Mouse (Mus musculus): ENCODE data around the gene Dhx57. TPM values are rescaled to one million over a fixed set of nuclear protein-coding genes. Genes with fewer than 3 reads are reported as not detected.
"Not testable (repeated sequence)": the region's sequence is repeated elsewhere in the genome, so short reads cannot be mapped to it uniquely, and the experiment has no call there.

The Dhx57 gene
- polyA plus RNA-seq, 1 experiment from 2014 or later: 23.3 TPM

DNA sequence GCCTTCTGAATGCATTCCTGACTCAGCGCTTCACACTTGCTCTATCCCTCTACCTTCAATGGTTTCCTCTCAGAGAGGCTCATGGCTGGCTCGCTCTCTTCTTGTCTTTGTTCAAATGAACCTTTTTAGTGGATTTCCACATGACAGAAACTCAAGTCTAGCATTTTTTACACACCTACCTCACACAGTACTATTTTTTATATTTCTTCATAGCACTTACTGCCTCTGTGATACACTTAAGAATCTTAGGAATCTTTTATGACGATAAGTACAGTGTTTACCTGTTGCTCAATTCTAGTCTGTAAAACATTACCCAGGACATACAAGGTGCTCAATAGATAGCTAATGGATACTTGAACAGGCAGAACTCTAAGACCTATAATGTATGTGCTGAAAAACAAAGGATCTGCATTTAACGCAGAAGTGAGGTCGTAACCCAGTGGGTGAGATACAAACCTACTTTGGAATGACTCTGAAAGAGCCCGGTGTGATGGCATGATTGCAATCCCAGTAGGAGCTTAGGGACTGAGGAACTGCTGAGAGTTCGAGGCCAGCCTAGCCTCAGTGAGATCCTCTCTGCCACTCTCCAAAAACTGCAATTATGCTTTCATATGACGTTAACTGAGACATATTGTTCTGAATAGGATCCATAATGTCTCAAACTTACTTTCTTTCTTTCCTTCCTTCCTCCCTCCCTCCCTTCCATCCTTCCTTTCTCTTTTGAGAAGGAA lies 10.8 kb downstream of the Dhx57 start:
- whole genome bisulfite sequencing: 94% methylated on average over 8 of the region's 8 CpGs
- Histone ChIP-seq H3K4me2 (replicated peaks; ENCODE audit: low read depth, low read length) (no peak overlapping the region), H3K4me1 (replicated peaks; ENCODE audit: control insufficient read depth, insufficient read depth, low read length) (no peaks in the 10 kb centered on the region), H3K9ac (ENCODE audit: low read depth, low read length) (no peak overlapping the region), H3K9me3 (ENCODE audit: control insufficient read depth, low read length) (no peaks in the 10 kb centered on the region), H3K27me3 (ENCODE audit: control insufficient read depth, insufficient read depth, low read length) (no peaks in the 10 kb centered on the region), H3K27ac (ENCODE audit: low read depth, low read length) (no peak overlapping the region), H3K4me3 (ENCODE audit: low read depth, low read length) (no peak overlapping the region), H3K36me3 (ENCODE audit: control insufficient read depth, insufficient read depth, low read length) (0 out of 2 replicates have a peak, but pooled peaks cover 5% of the 10 kb centered on the region)
- no peak for ATAC-seq (ENCODE audit: low FRiP score)
- DNase-seq (ENCODE audit: low spot score): no peak

DNA sequence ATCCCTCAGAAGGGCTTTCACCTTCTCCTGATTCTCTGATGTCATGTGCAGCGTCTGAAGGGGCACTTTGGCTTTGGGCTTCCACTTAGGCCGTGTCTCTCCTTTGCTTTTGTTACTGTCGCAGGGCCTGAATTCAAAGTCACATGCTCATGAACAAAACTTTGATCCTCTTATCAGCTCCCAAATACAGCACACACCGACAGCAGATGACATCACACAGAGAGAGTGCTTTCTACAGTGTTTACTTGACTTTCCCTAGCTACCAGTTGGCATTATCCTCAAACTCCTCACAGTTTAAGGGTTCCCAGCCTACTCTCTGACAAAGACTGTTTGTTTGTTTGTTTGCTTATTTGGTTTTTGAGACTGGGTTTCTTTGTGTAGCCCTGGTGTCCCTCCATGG lies 12.0 kb downstream of the Dhx57 start:
- 93% methylated on average over 4 of the region's 4 CpGs for WGBS

DNA sequence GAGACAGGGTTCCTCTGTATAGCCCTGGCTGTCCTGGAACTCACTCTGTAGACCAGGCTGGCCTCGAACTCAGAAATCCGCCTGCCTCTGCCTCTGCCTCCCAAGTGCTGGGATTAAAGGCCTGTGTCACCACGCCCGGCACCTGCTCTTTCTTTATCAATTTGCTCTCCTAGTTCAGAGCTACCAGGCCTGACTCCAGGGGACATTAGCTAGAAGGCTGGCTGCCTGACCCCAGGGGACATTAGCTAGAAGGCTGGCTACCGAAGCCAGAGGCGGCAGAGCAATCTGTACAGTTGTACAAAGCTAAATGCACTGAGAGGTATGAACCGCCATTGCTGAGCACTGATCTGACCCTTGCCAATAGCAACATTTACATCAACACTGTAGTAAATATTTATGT lies 19.7 kb downstream of the Dhx57 start:
- not testable (repeated sequence) for H3K27ac ChIP-seq (ENCODE audit: low read depth, low read length); ATAC-seq (ENCODE audit: low FRiP score); H3K4me3 ChIP-seq (ENCODE audit: low read depth, low read length); DNase-seq (ENCODE audit: low spot score); H3K4me2 ChIP-seq (replicated peaks; ENCODE audit: low read depth, low read length); H3K27me3 ChIP-seq (ENCODE audit: control insufficient read depth, insufficient read depth, low read length); H3K36me3 ChIP-seq (ENCODE audit: control insufficient read depth, insufficient read depth, low read length); H3K9ac ChIP-seq (ENCODE audit: low read depth, low read length); H3K4me1 ChIP-seq (replicated peaks; ENCODE audit: control insufficient read depth, insufficient read depth, low read length); H3K9me3 ChIP-seq (ENCODE audit: control insufficient read depth, low read length)
- WGBS: 94% methylated on average over 7 of the region's 7 CpGs

More for the DNA sequence above, 12.0 kb downstream of the Dhx57 start:
- DNase-seq (ENCODE audit: low spot score): no peak
- 0 out of 2 replicates have a peak, but pooled peaks cover 5% of the 10 kb centered on the region for H3K36me3 ChIP-seq (ENCODE audit: control insufficient read depth, insufficient read depth, low read length)
- no peak overlapping the region for H3K4me3 ChIP-seq (ENCODE audit: low read depth, low read length)
- no peaks in the 10 kb centered on the region for H3K9me3 ChIP-seq (ENCODE audit: control insufficient read depth, low read length)
- no peak overlapping the region for H3K4me2 ChIP-seq (replicated peaks; ENCODE audit: low read depth, low read length)
- no peak overlapping the region for H3K9ac ChIP-seq (ENCODE audit: low read depth, low read length)
- H3K27ac ChIP-seq (ENCODE audit: low read depth, low read length): no peak overlapping the region
- no peak for ATAC-seq (ENCODE audit: low FRiP score)
- no peaks in the 10 kb centered on the region for H3K27me3 ChIP-seq (ENCODE audit: control insufficient read depth, insufficient read depth, low read length)
- H3K4me1 ChIP-seq (replicated peaks; ENCODE audit: control insufficient read depth, insufficient read depth, low read length): no peaks in the 10 kb centered on the region

DNA sequence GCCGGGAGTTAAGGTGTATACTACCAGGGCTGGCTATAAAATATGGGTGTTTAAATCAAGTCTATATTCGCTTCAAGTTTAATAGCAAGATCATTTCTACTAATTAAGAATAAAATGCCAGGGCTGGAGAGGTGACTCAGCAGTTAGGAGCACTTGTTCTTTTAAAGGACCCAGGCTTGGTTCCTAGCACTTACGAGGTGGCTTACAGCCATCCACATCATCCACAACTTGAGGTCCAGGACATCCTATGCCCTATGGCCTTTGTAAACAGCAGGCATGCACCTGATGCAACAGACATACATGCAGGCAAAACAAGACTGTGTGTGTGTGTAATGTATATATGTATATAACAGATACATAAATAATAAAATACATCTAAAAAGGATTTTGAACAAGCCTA lies 22.1 kb downstream of the Dhx57 start:
- 97% methylated on average over 3 of the region's 3 CpGs for WGBS
- Histone ChIP-seq H3K27me3 (ENCODE audit: control insufficient read depth, insufficient read depth, low read length) (no peaks in the 10 kb centered on the region), H3K27ac (ENCODE audit: low read depth, low read length) (no peak overlapping the region), H3K9me3 (ENCODE audit: control insufficient read depth, low read length) (no peaks in the 10 kb centered on the region), H3K4me3 (ENCODE audit: low read depth, low read length) (no peak overlapping the region), H3K4me2 (replicated peaks; ENCODE audit: low read depth, low read length) (no peak overlapping the region), H3K36me3 (ENCODE audit: control insufficient read depth, insufficient read depth, low read length) (peaks cover 3% of the 10 kb centered on the region; the same call in 1 of the 2 replicates), H3K4me1 (replicated peaks; ENCODE audit: control insufficient read depth, insufficient read depth, low read length) (no peaks in the 10 kb centered on the region), H3K9ac (ENCODE audit: low read depth, low read length) (no peak overlapping the region)
- ATAC-seq (ENCODE audit: low FRiP score): no peak
- DNase-seq (ENCODE audit: low spot score): no peak

DNA sequence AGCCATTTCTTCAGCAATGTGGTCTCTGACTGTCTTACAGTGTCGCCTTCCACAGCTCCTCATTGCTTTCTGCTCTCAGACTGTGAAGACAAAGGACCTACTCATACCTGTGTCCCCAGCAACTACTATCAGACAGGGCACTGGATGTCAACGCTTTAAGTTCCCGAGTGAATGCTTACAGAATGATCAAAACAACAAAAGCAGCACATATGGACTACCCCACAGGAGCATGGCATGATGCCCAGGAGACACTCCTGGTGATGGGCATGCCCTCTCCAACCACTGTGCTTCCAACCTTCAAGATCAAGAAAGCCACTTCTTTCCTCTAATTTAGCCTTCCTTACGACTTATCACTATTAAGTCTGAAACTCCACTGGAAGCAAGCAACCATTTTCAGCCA lies 23.2 kb downstream of the Dhx57 start:
- no peak for ATAC-seq (ENCODE audit: low FRiP score)
- Histone ChIP-seq H3K27me3 (ENCODE audit: control insufficient read depth, insufficient read depth, low read length) (no peaks in the 10 kb centered on the region), H3K9ac (ENCODE audit: low read depth, low read length) (no peak overlapping the region), H3K36me3 (ENCODE audit: control insufficient read depth, insufficient read depth, low read length) (peaks cover 3% of the 10 kb centered on the region; the same call in 1 of the 2 replicates), H3K27ac (ENCODE audit: low read depth, low read length) (no peak overlapping the region), H3K9me3 (ENCODE audit: control insufficient read depth, low read length) (no peaks in the 10 kb centered on the region), H3K4me1 (replicated peaks; ENCODE audit: control insufficient read depth, insufficient read depth, low read length) (no peaks in the 10 kb centered on the region), H3K4me2 (replicated peaks; ENCODE audit: low read depth, low read length) (no peak overlapping the region), H3K4me3 (ENCODE audit: low read depth, low read length) (no peak overlapping the region)
- WGBS: 96% methylated on average over 4 of the region's 4 CpGs
- DNase-seq (ENCODE audit: low spot score): no peak

DNA sequence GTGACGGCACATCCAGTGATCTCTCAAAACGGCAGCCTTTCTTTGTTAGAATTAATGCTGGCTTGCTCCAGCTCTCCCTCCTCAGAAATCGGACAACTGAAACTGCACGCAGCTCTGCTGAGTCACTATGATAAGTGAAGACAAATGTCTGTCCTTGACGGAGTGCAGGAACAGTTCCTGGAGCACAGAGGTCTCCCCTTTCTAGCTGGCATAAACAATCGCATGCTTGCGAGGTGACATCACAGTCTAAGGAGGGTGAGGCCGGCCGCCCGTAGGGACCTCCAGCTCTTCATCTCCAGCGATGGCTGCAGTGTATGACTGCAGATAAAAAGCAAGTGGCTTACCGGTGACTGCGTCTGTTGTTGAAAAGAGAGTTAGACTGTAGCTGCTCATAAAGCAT lies 35.1 kb downstream of the Dhx57 start:
- H3K4me3 ChIP-seq (ENCODE audit: low read depth, low read length): no peak overlapping the region
- no peak overlapping the region for H3K9ac ChIP-seq (ENCODE audit: low read depth, low read length)
- H3K4me1 ChIP-seq (replicated peaks; ENCODE audit: control insufficient read depth, insufficient read depth, low read length): no peaks in the 10 kb centered on the region
- H3K4me2 ChIP-seq (replicated peaks; ENCODE audit: low read depth, low read length): no peak overlapping the region
- H3K27me3 ChIP-seq (ENCODE audit: control insufficient read depth, insufficient read depth, low read length): no peaks in the 10 kb centered on the region
- no peak overlapping the region for H3K27ac ChIP-seq (ENCODE audit: low read depth, low read length)
- H3K36me3 ChIP-seq (ENCODE audit: control insufficient read depth, insufficient read depth, low read length): peaks cover 8% of the 10 kb centered on the region; the same call in 1 of the 2 replicates
- DNase-seq (ENCODE audit: low spot score) (peak; percentile 10), ATAC-seq (ENCODE audit: low FRiP score) (no peak)
- H3K9me3 ChIP-seq (ENCODE audit: control insufficient read depth, low read length): no peaks in the 10 kb centered on the region
- WGBS: 75% methylated on average over 13 of the region's 13 CpGs

DNA sequence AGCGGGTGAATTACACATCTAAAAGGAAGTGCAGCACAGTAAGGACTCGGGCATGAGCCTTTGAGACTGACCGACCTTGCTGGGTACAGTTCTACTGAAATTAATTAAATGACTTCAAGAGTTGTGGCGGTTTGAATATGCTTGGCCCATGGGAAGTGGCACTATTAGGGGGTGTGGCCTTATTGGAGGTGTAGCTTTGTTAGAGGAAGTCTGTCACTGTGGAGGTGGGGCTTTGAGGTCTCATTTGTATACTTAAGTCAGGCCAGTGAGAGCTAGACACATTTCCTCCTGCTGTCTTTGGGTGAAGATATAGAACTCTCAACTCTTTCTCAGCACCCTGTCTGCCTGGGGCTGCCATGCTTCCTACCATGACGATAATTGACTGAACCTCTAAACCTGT lies 35.9 kb downstream of the Dhx57 start:
- Histone ChIP-seq H3K9ac (ENCODE audit: low read depth, low read length) (no peak overlapping the region), H3K36me3 (ENCODE audit: control insufficient read depth, insufficient read depth, low read length) (peaks cover 12% of the 10 kb centered on the region)
- ATAC-seq (ENCODE audit: low FRiP score): no peak

DNA sequence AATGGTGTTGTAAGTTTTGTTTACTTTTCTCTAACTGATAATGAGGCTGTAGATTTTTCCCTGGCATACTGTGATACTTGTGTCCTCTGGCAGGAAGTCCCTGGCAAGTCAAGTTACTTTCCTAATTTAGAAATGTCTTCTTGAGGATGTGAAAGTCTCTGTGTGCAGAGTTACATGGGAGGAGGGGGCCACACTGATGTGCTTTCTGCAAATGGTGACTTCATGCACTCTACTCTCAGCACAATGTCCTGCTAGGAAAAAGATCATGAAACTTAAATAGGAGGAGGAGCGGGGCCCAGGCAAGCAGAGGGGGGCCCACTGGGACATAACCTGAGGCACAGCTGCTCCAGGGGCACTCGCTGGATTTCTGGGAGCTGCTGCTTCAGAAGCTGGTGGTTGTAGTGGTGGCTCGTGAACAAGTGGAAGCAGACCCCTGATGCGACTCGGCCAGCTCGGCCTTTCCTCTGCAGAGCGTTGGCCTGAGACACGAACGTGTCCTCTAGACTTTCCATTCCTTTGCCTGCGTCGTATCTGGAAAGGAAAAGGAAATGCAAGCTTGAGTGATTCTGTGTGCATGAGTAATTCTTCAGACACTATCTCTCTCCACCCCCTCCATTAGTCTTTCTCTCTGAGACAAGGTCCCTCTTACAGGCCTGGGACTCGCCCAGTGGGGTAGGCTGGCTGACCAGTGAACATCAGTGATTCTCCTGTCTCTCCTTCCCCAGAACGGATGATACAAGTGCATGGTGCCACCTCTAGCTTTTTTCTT lies 37.3 kb downstream of the Dhx57 start:
- no peak overlapping the region for H3K4me3 ChIP-seq (ENCODE audit: low read depth, low read length)
- H3K4me2 ChIP-seq (replicated peaks; ENCODE audit: low read depth, low read length): no peak overlapping the region
- peaks cover 17% of the 10 kb centered on the region for H3K36me3 ChIP-seq (ENCODE audit: control insufficient read depth, insufficient read depth, low read length)
- no peak overlapping the region for H3K9ac ChIP-seq (ENCODE audit: low read depth, low read length)
- no peaks in the 10 kb centered on the region for H3K4me1 ChIP-seq (replicated peaks; ENCODE audit: control insufficient read depth, insufficient read depth, low read length)
- 79% methylated on average over 13 of the region's 13 CpGs for WGBS
- H3K27me3 ChIP-seq (ENCODE audit: control insufficient read depth, insufficient read depth, low read length): no peaks in the 10 kb centered on the region
- H3K9me3 ChIP-seq (ENCODE audit: control insufficient read depth, low read length): no peaks in the 10 kb centered on the region
- ATAC-seq (ENCODE audit: low FRiP score) (no peak), DNase-seq (ENCODE audit: low spot score) (no peak)
- no peak overlapping the region for H3K27ac ChIP-seq (ENCODE audit: low read depth, low read length)

More for the DNA sequence above, 35.9 kb downstream of the Dhx57 start:
- Histone ChIP-seq H3K27ac (ENCODE audit: low read depth, low read length) (no peak overlapping the region), H3K4me2 (replicated peaks; ENCODE audit: low read depth, low read length) (no peak overlapping the region), H3K9me3 (ENCODE audit: control insufficient read depth, low read length) (no peaks in the 10 kb centered on the region), H3K4me3 (ENCODE audit: low read depth, low read length) (no peak overlapping the region), H3K27me3 (ENCODE audit: control insufficient read depth, insufficient read depth, low read length) (no peaks in the 10 kb centered on the region), H3K4me1 (replicated peaks; ENCODE audit: control insufficient read depth, insufficient read depth, low read length) (no peaks in the 10 kb centered on the region)
- DNase-seq (ENCODE audit: low spot score): no peak
- WGBS: 98% methylated on average over 5 of the region's 5 CpGs

DNA sequence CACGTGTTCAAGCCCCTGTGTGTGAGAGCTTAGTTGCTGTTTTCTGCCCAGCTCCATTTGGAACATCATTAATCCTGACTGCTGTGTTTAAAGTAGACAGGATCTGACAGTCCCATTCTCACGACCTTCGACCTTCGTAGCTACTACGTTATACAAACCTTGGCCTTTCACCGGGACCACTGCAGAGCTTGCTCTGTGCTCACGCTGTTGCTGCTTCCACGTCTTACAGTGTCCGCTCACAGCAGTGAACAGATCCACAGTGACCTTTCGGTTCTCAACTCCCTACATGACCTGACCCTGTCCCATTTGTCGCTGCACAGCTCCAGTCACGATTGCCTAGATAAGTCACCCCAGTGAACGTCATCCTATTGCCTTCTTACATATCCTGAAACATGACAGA lies 47.2 kb downstream of the Dhx57 start:
- Histone ChIP-seq H3K9me3 (ENCODE audit: control insufficient read depth, low read length) (no peaks in the 10 kb centered on the region), H3K36me3 (ENCODE audit: control insufficient read depth, insufficient read depth, low read length) (peaks cover 4% of the 10 kb centered on the region), H3K4me3 (ENCODE audit: low read depth, low read length) (no peak overlapping the region), H3K4me1 (replicated peaks; ENCODE audit: control insufficient read depth, insufficient read depth, low read length) (no peaks in the 10 kb centered on the region), H3K4me2 (replicated peaks; ENCODE audit: low read depth, low read length) (no peak overlapping the region), H3K27me3 (ENCODE audit: control insufficient read depth, insufficient read depth, low read length) (no peaks in the 10 kb centered on the region), H3K27ac (ENCODE audit: low read depth, low read length) (no peak overlapping the region), H3K9ac (ENCODE audit: low read depth, low read length) (no peak overlapping the region)
- 55% methylated on average over 13 of the region's 13 CpGs for WGBS
- no peak for ATAC-seq (ENCODE audit: low FRiP score)
- no peak for DNase-seq (ENCODE audit: low spot score)

Data from hindbrain, embryonic 11.5 days (tissue).